Comparison of ENCODE assay signal across 18 mouse cellular contexts in genomic region chr11:81474121-81474520, GRCm38 (mm10).
DNase-seq lines count a peak whose midpoint lies in the region; ATAC-seq lines count a peak whose summit lies in the region.
"Had no signal": no experiment of that assay in that cellular context is flagged by ENCODE, and none has a peak within 500 bp of the region (broad histone marks: within the 10 kb centered on the region; RNA-seq: fewer than 3 reads in every experiment).

No protein-coding gene starts in this region.

- DNase-seq in adrenal gland, postnatal 10 days, result peak; percentile 2
- DNase-seq in adrenal gland, adult 8-10 months, result no peak
- DNase-seq in cerebellum, postnatal 25 days, result peak; percentile 11 to 58
- DNase-seq in kidney, postnatal 14 days, result peak; percentile 20
- no peak for DNase-seq in kidney, adult 9 months
- peak; percentile 45 for DNase-seq in left cerebral cortex, postnatal 4 days
- no peak for DNase-seq in left cerebral cortex, postnatal 10 days (ENCODE audit: extremely low spot score in 1 of 2, low spot score in 2 of 2)
- DNase-seq: adrenal gland, postnatal 25 days; cerebellum, adult 2 months; embryo, embryonic 11 days; gastrocnemius, postnatal 25 days; heart, adult 18-20 months; heart, postnatal 10 days; heart, postnatal 36 days had no signal

- intact Hi-C loops in left cerebral cortex, postnatal 4 days (cut with DNase I), result no loop called here
- intact Hi-C loops in left cerebral cortex, postnatal 10 days (cut with DNase I), result no loop called here

- ATAC-seq in cerebellum, adult (ENCODE audit: insufficient number of reproducible peaks, low FRiP score, low TSS enrichment), result no peak
- ATAC-seq: forebrain, embryonic 15.5 days; hindbrain, embryonic 16.5 days; Patski had no signal

Comparison
In these comparisons a context has a peak if more than half of its experiments do, and no peak if none do; other contexts are left out.
1. DNase-seq: peak in adrenal gland, postnatal 10 days (single experiment), cerebellum, postnatal 25 days (2 of 2), kidney, postnatal 14 days (single experiment) and left cerebral cortex, postnatal 4 days (single experiment); none in adrenal gland, adult 8-10 months (single experiment), kidney, adult 9 months (single experiment) and left cerebral cortex, postnatal 10 days (0 of 2).